Mouse (Mus musculus) kidney, embryonic 16.5 days (tissue): ENCODE measurements around the gene Dctpp1. TPM values are rescaled to one million over a fixed set of nuclear protein-coding genes. Genes with fewer than 3 reads are reported as not detected.

ENCODE experiments used
- ATAC-seq: fragments of 200-750 bp; cut with Nextera tagmentation; 2 replicates; pipeline ENCODE4 v1.8.0; 2017; ENCODE audit warnings: moderate TSS enrichment; ENCODE audit not compliant: low FRiP score, low TSS enrichment
- H3K27ac ChIP-seq: fragments of 300-500 bp; sonication (generic); 2 replicates; pipeline ENCODE4 v1.5.1; 2014; ENCODE audit warnings: low read length
- H3K27me3 ChIP-seq: fragments of 300-500 bp; sonication (generic); 2 replicates; pipeline ENCODE4 v1.6.1; 2014; ENCODE audit warnings: low read length, control low read depth, mixed read lengths; ENCODE audit not compliant: insufficient read depth
- H3K36me3 ChIP-seq: fragments of 300-500 bp; sonication (generic); 2 replicates; pipeline ENCODE4 v1.6.1; 2014; ENCODE audit warnings: low read length, control low read depth, mixed read lengths; ENCODE audit not compliant: insufficient read depth
- H3K4me1 ChIP-seq: fragments of 300-500 bp; sonication (generic); 2 replicates; pipeline ENCODE4 v1.6.1; 2014; ENCODE audit warnings: low read length, control low read depth, mixed read lengths; ENCODE audit not compliant: insufficient read depth
- H3K4me2 ChIP-seq: fragments of 300-500 bp; sonication (generic); replicated peaks from 2 replicates; pipeline ENCODE4 v1.6.1; 2014; ENCODE audit warnings: low read depth, low read length
- H3K4me3 ChIP-seq: fragments of 300-500 bp; sonication (generic); 2 replicates; pipeline ENCODE4 v1.5.1; 2014; ENCODE audit warnings: mild to moderate bottlenecking, low read length
- H3K9ac ChIP-seq: fragments of 300-500 bp; sonication (generic); replicated peaks from 2 replicates; pipeline ENCODE4 v1.6.1; 2014; ENCODE audit warnings: low read length
- H3K9me3 ChIP-seq: fragments of 300-500 bp; sonication (generic); 2 replicates; pipeline ENCODE4 v1.6.1; 2016; ENCODE audit warnings: low read length, control low read depth
- WGBS: fragments of 180-500 bp; shearing (Covaris S2); extraction: QIAGEN DNeasy Blood & Tissue Kit; methylation state at CpG from one replicate; pipeline ENCODE4 v1.1.7; 2014; 5-methylcytosine and 5-hydroxymethylcytosine counted together
- polyA plus RNA-seq: library from polyadenylated mRNA; unstranded; fragments of >200 nt; fragmentation: Nextera tagmentation; extraction: Ambion mirVana; gene quantifications from 2 replicates; pipeline ENCODE4 v1.2.1, GENCODE M21; 2015

The Dctpp1 gene
- polyA plus RNA-seq, 1 experiment from 2014 or later, result 200 TPM

GRCm38 (mm10) chr7:127272566-127272965 lies 12.1 kb upstream of the Dctpp1 start:
- no peak overlapping the region for H3K27ac ChIP-seq
- H3K4me1 ChIP-seq, result peaks cover 31% of the 10 kb centered on the region
- H3K4me2 ChIP-seq, result peak overlapping the region; percentile 86
- no peak for ATAC-seq
- H3K27me3 ChIP-seq, result no peaks in the 10 kb centered on the region
- H3K36me3 ChIP-seq, result peaks cover 40% of the 10 kb centered on the region
- H3K9ac ChIP-seq, result 0 out of 2 replicates have a peak overlapping the region, but pooled peaks have one; percentile 94
- peaks cover 7% of the 10 kb centered on the region for H3K9me3 ChIP-seq
- H3K4me3 ChIP-seq, result peak overlapping the region; percentile 93
- WGBS, result 95% methylated on average over 15 of the region's 15 CpGs

- 95% methylated on average over 4 of the region's 4 CpGs for WGBS
- Histone ChIP-seq H3K27ac (no peak overlapping the region), H3K4me1 (peaks cover 17% of the 10 kb centered on the region; the same call in 1 of the 2 replicates), H3K4me2 (no peak overlapping the region), H3K27me3 (no peaks in the 10 kb centered on the region), H3K36me3 (peaks cover 40% of the 10 kb centered on the region), H3K4me3 (peak overlapping the region; percentile 6; the same call in 1 of the 2 replicates), H3K9me3 (peaks cover 7% of the 10 kb centered on the region), H3K9ac (no peak overlapping the region)
- no peak for ATAC-seq
Measured at GRCm38 (mm10) chr7:127271093-127271492, 10.6 kb upstream of the Dctpp1 start.

- WGBS, result 94% methylated on average over 5 of the region's 5 CpGs
- Histone ChIP-seq H3K4me1 (peaks cover 16% of the 10 kb centered on the region; the same call in 1 of the 2 replicates), H3K27me3 (no peaks in the 10 kb centered on the region), H3K9ac (no peak overlapping the region), H3K27ac (no peak overlapping the region), H3K36me3 (peaks cover 40% of the 10 kb centered on the region), H3K9me3 (peaks cover 7% of the 10 kb centered on the region), H3K4me3 (no peak overlapping the region), H3K4me2 (no peak overlapping the region)
- ATAC-seq, result no peak
Measured at GRCm38 (mm10) chr7:127270666-127271065, 10.2 kb upstream of the Dctpp1 start.

DNA sequence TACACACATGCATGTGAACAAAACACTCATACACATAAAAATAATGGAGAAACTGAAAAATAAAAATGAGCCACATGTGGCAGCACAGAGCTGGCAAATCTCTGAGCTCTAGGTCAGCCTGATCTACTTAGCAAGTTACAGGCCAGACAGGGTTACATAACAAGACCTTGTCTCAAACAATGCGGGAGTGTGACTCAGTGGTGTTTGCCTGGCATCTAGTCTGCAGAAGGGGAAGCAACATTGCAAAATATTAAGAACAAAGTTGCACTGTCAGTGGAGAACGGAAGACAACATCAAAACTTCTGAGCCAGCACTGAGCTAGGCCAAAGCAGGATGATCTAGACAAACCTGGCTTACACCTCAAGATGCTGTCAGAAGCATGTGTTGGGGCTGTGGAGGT lies 9.7 kb upstream of the Dctpp1 start:
- no peak for ATAC-seq
- no peak overlapping the region for H3K4me3 ChIP-seq
- 92% methylated on average over 2 of the region's 2 CpGs for WGBS
- no peak overlapping the region for H3K4me2 ChIP-seq
- peaks cover 16% of the 10 kb centered on the region; the same call in 1 of the 2 replicates for H3K4me1 ChIP-seq
- H3K9ac ChIP-seq, result no peak overlapping the region
- peaks cover 40% of the 10 kb centered on the region for H3K36me3 ChIP-seq
- H3K9me3 ChIP-seq, result peaks cover 7% of the 10 kb centered on the region
- H3K27ac ChIP-seq, result no peak overlapping the region
- H3K27me3 ChIP-seq, result no peaks in the 10 kb centered on the region

DNA sequence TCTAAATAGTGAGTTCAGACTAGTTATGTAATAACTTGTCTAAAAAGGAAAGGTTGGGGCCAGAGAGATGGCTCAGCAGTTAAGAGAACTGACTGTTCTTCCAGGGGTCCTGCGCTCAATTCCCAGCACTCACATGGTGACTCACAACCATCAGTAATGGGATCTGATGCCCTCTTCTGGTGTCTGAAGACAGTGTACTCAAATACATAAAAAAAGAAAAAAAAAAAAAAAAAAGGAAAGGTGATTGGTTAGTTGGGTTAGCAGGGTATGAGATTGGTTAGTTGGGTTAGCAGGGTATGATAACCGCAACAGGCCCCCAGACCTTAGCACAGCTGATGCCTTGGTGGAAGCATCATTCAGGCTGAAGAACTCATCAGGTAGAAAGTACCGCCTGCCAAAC lies 3.0 kb upstream of the Dctpp1 start:
- no peak overlapping the region for H3K9ac ChIP-seq
- H3K4me2 ChIP-seq, result no peak overlapping the region
- 0 out of 2 replicates have a peak, but pooled peaks cover 3% of the 10 kb centered on the region for H3K36me3 ChIP-seq
- no peak overlapping the region for H3K4me3 ChIP-seq
- ATAC-seq, result no peak
- WGBS, result 89% methylated on average over 3 of the region's 3 CpGs
- no peak overlapping the region for H3K27ac ChIP-seq
- no peaks in the 10 kb centered on the region for H3K27me3 ChIP-seq
- H3K4me1 ChIP-seq, result peaks cover 18% of the 10 kb centered on the region
- peaks cover 3% of the 10 kb centered on the region; the same call in 1 of the 2 replicates for H3K9me3 ChIP-seq

DNA sequence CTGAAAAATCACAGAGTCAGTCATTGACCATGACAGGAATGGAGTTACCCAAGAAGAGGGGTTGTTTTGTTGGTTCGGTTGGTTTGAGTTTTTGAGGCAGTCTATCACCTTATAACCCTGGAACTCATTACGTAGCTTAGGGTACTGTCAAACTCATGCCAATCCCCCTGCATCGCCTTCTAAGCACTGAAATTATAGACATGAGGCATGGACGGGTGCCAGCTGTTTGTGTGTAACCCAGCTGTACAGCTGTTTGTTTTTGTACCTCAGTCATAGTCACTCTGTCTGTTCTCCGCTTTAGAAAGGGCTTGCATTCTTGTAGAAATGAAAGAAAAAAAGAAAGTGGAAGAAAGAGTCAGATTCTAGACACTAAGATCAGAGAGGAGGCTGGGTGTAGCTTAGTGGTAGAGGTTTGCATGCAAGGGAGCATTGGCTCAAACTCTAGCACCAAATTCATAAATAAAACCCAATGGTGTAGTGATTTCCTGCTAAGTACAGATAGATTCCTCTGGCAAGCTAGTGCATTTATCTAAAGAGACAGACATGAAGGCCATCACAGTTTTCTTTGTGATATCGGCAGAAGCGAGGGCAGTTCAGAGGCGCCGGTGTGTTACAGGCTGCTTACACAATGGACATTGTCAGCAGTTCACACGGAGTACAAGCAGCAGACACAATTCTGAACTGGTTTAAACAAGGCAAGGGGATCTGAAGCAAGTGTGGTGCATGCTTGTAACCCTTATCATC lies 1.9 kb upstream of the Dctpp1 start:
- 73% methylated on average over 10 of the region's 10 CpGs for WGBS
- peaks cover 18% of the 10 kb centered on the region for H3K4me1 ChIP-seq
- H3K27ac ChIP-seq, result no peak overlapping the region
- no peak overlapping the region for H3K4me3 ChIP-seq
- H3K9ac ChIP-seq, result no peak overlapping the region
- no peaks in the 10 kb centered on the region for H3K9me3 ChIP-seq
- no peaks in the 10 kb centered on the region for H3K27me3 ChIP-seq
- no peak overlapping the region for H3K4me2 ChIP-seq
- H3K36me3 ChIP-seq, result peaks cover 8% of the 10 kb centered on the region; the same call in 1 of the 2 replicates
- no peak for ATAC-seq

GRCm38 (mm10) chr7:127259186-127259905 lies 1.2 kb downstream of the Dctpp1 start:
- H3K9ac ChIP-seq, result peak overlapping the region; percentile 77; the same call in 1 of the 2 replicates
- H3K27ac ChIP-seq, result no peak overlapping the region
- H3K4me2 ChIP-seq, result peak overlapping the region; percentile 90
- WGBS, result 72% methylated on average over 8 of the region's 8 CpGs
- peaks cover 16% of the 10 kb centered on the region for H3K36me3 ChIP-seq
- no peaks in the 10 kb centered on the region for H3K27me3 ChIP-seq
- peaks cover 23% of the 10 kb centered on the region for H3K4me1 ChIP-seq
- ATAC-seq, result no peak
- H3K9me3 ChIP-seq, result no peaks in the 10 kb centered on the region
- peak overlapping the region; percentile 76 for H3K4me3 ChIP-seq

DNA sequence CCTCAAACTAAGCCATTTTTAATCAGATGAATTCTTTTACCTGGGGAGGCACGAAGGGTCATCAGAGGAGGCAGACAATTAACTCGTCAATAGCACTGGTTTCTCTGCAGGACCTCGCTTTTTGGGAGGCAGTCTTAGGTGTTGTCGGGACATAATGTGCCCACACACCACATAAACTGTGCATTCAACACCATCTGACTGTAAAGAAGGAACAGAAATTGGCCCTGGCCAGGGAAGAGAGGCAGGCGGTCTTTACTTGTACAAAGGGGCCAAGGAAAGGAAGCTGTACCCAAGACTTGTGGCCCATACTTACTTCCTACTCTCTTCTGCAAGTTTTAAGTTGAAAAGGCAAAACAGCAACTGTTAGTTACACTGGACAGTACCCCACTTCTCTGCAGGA lies 4.0 kb downstream of the Dctpp1 start:
- WGBS, result 92% methylated on average over 5 of the region's 5 CpGs
- no peak overlapping the region for H3K27ac ChIP-seq
- peaks cover 23% of the 10 kb centered on the region for H3K36me3 ChIP-seq

GRCm38 (mm10) chr7:127255965-127256364 lies 4.5 kb downstream of the Dctpp1 start:
- Histone ChIP-seq H3K4me1 (peaks cover 19% of the 10 kb centered on the region), H3K9me3 (no peaks in the 10 kb centered on the region), H3K4me2 (no peak overlapping the region), H3K27ac (no peak overlapping the region), H3K27me3 (no peaks in the 10 kb centered on the region), H3K9ac (no peak overlapping the region), H3K36me3 (peaks cover 26% of the 10 kb centered on the region), H3K4me3 (no peak overlapping the region)
- no peak for ATAC-seq
- 85% methylated on average over 2 of the region's 2 CpGs for WGBS

More for the DNA sequence above, 4.0 kb downstream of the Dctpp1 start:
- Histone ChIP-seq H3K9ac (no peak overlapping the region), H3K4me2 (no peak overlapping the region), H3K9me3 (no peaks in the 10 kb centered on the region), H3K27me3 (no peaks in the 10 kb centered on the region), H3K4me3 (no peak overlapping the region), H3K4me1 (peaks cover 23% of the 10 kb centered on the region)
- ATAC-seq, result no peak
